Mouse (Mus musculus) spleen, postnatal 4 days (tissue): Measurements from ENCODE around the gene Syt14.

ENCODE experiments used
- DNase-seq, 2 experiments: peaks; one replicate each; pipeline ENCODE4 v3.0.0; 2022; ENCODE audit warnings: low spot score in 2 of 2

The Syt14 gene

GRCm38 (mm10) chr1:192861305-192861960 lies 174.1 kb downstream of the Syt14 start:
- no peak for DNase-seq

GRCm38 (mm10) chr1:192860273-192860672 lies 175.3 kb downstream of the Syt14 start:
- no peak for DNase-seq

GRCm38 (mm10) chr1:192857582-192857981 lies 178.0 kb downstream of the Syt14 start:
- no peak for DNase-seq

- no peak for DNase-seq
Observed at GRCm38 (mm10) chr1:192856931-192857330, 178.6 kb downstream of the Syt14 start.

GRCm38 (mm10) chr1:192856411-192856810 lies 179.2 kb downstream of the Syt14 start:
- no peak for DNase-seq

- DNase-seq, result no peak
Observed at GRCm38 (mm10) chr1:192855474-192856230, 179.9 kb downstream of the Syt14 start, which contains the start of gene Sertad4. TSS of gene Sertad4 (minus strand) at chr1:192855756.

- DNase-seq, result no peak
Observed at GRCm38 (mm10) chr1:192854819-192855271, 180.7 kb downstream of the Syt14 start.

GRCm38 (mm10) chr1:192853988-192854818 lies 181.4 kb downstream of the Syt14 start:
- no peak for DNase-seq

- DNase-seq, result no peak
Observed at GRCm38 (mm10) chr1:192853429-192853828, 182.1 kb downstream of the Syt14 start.

- no peak for DNase-seq
Observed at GRCm38 (mm10) chr1:192852047-192852446, 183.5 kb downstream of the Syt14 start.

GRCm38 (mm10) chr1:192851640-192852039 lies 183.9 kb downstream of the Syt14 start:
- no peak for DNase-seq

- DNase-seq, result no peak
Observed at GRCm38 (mm10) chr1:192851126-192851525, 184.4 kb downstream of the Syt14 start.

- no peak for DNase-seq
Observed at GRCm38 (mm10) chr1:192849616-192850015, 186.0 kb downstream of the Syt14 start.

- no peak for DNase-seq
Observed at GRCm38 (mm10) chr1:192847254-192847653, 188.3 kb downstream of the Syt14 start.
